Mouse (Mus musculus): ENCODE measurements around the gene Ankrd33b. TPM values are rescaled to one million over a fixed set of nuclear protein-coding genes. Genes with fewer than 3 reads are reported as not detected.
A peak's percentile ranks its signal among the peaks of the same experiment; 100 is the strongest.

The Ankrd33b gene
- 3.5 and 4.3 TPM in 2 replicates for polyA plus RNA-seq (2015; fragmentation: Nextera tagmentation; extraction: Ambion mirVana)

DNA sequence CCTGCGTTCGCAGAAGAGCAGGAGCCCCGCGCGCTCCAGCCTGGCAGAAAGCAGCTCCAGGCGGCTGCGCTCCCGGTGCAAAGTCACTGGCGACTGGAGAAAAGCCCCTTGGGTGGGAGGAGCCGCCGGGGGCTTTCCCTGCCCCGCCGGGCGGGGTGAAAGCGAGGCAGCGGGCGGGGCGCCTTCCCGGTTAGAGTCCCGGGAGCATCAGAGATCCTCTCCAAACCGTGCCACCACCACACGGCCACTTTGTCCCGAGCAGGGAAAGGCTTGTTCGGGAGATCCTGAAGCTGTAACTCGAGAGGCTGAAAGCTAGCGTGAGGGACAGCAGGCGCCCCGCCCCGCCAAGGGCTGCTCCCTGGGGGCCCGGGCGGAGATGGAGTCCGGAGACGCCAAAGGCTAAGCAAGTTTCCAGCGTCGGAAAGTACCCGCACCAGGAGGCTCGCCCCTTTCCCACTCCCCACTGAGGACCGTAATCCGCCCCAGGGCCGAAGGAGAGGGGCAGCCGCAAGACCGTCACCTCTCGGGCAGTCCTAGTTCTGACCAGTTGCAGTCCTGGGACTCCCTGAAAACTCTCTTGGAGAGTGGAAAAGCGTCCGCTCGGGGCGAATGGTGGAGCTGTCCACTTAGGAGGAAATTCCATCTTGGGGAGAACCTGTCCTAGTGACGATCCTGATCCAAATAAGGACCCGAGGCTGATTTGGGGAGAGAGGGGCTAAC lies at the start of gene Ankrd33b:
Ankrd33b (minus strand) TSS at position 246 of the 720 bp plus-strand sequence.
- H3K27ac ChIP-seq = peak within 1 kb of the TSS; percentile 58
- ATAC-seq (replicated peaks; ENCODE audit: insufficient number of reproducible peaks, insufficient read depth, low FRiP score, low read depth) = peak; percentile 41
- H3K9ac ChIP-seq = peak within 1 kb of the TSS; percentile 69
- whole genome bisulfite sequencing = under 1% methylated on average over 49 of the region's 49 CpGs
- no peaks in the 10 kb centered on the region for H3K9me3 ChIP-seq (replicated peaks)
- peak within 1 kb of the TSS; percentile 76 for H3K4me3 ChIP-seq
- H3K4me1 ChIP-seq (replicated peaks) = peaks cover 34% of the 10 kb centered on the region
- H3K27me3 ChIP-seq = peaks cover 23% of the 10 kb centered on the region
- H3K36me3 ChIP-seq = no peaks in the 10 kb centered on the region
- peak within 1 kb of the TSS; percentile 99 for H3K4me2 ChIP-seq

- no peak overlapping the region for H3K4me3 ChIP-seq
- H3K27ac ChIP-seq = no peak overlapping the region
- no peak overlapping the region for H3K4me2 ChIP-seq
- no peaks in the 10 kb centered on the region for H3K9me3 ChIP-seq (replicated peaks)
- H3K9ac ChIP-seq = no peak overlapping the region
- no peak for ATAC-seq (replicated peaks; ENCODE audit: insufficient number of reproducible peaks, insufficient read depth, low FRiP score, low read depth)
- H3K4me1 ChIP-seq (replicated peaks) = peaks cover 17% of the 10 kb centered on the region
- no peaks in the 10 kb centered on the region for H3K27me3 ChIP-seq
- H3K36me3 ChIP-seq = no peaks in the 10 kb centered on the region
- 52% methylated on average over 4 of the region's 4 CpGs for WGBS
Observed at GRCm38 (mm10) chr15:31415181-31415580, 47.7 kb upstream of the Ankrd33b start.

DNA sequence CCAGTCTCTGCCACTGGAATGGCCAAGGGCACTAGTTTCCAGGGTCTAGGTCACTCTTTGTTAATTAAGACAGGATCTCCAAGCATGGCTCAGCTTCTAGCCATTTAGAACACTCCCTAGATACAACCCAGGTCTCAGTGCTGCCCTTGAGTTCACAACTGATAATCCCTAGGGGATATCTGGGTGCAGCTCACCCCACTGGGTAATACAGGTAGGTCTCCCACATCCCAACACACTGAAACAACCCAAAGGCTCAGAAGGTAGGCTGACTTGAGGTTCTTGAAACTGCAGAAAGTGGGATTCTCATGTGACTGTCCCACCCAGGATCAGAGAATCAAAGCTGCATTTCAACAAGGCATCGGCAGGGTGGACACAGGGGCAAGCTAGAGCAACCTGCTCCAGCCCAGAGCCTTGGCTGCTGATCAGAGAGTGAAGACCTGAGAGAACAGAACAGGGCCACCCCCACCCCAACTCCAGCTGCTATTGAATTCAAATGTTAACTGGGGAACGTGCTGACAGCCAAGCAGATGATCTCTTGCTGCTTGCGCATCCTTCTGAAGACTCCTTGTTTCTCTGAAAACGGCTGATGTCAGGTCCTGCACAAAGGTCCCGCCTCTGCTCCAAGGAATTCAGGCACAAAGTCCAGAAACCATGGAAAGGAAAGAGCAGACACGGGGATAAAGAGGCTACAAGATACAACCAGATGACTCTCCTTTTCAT lies 46.8 kb upstream of the Ankrd33b start:
- no peaks in the 10 kb centered on the region for H3K9me3 ChIP-seq (replicated peaks)
- no peak overlapping the region for H3K27ac ChIP-seq
- no peak for ATAC-seq (replicated peaks; ENCODE audit: insufficient number of reproducible peaks, insufficient read depth, low FRiP score, low read depth)
- no peaks in the 10 kb centered on the region for H3K36me3 ChIP-seq
- 55% methylated on average over 6 of the region's 6 CpGs for WGBS
- H3K4me1 ChIP-seq (replicated peaks) = peaks cover 17% of the 10 kb centered on the region
- H3K4me3 ChIP-seq = no peak overlapping the region
- H3K9ac ChIP-seq = no peak overlapping the region
- H3K27me3 ChIP-seq = no peaks in the 10 kb centered on the region
- no peak overlapping the region for H3K4me2 ChIP-seq

- H3K27me3 ChIP-seq = no peaks in the 10 kb centered on the region
- WGBS = 83% methylated on average over 6 of the region's 6 CpGs
- no peaks in the 10 kb centered on the region for H3K36me3 ChIP-seq
Observed at GRCm38 (mm10) chr15:31413662-31414061, 46.1 kb upstream of the Ankrd33b start.

GRCm38 (mm10) chr15:31412933-31413332 lies 45.4 kb upstream of the Ankrd33b start:
- no peak overlapping the region for H3K4me2 ChIP-seq
- H3K4me1 ChIP-seq (replicated peaks) = peaks cover 8% of the 10 kb centered on the region
- 35% methylated on average over 3 of the region's 3 CpGs for WGBS
- no peak overlapping the region for H3K27ac ChIP-seq
- H3K9me3 ChIP-seq (replicated peaks) = no peaks in the 10 kb centered on the region
- no peaks in the 10 kb centered on the region for H3K27me3 ChIP-seq
- H3K36me3 ChIP-seq = no peaks in the 10 kb centered on the region
- no peak for ATAC-seq (replicated peaks; ENCODE audit: insufficient number of reproducible peaks, insufficient read depth, low FRiP score, low read depth)
- no peak overlapping the region for H3K9ac ChIP-seq
- H3K4me3 ChIP-seq = no peak overlapping the region

More at GRCm38 (mm10) chr15:31413662-31414061, 46.1 kb upstream of the Ankrd33b start:
- no peak for ATAC-seq (replicated peaks; ENCODE audit: insufficient number of reproducible peaks, insufficient read depth, low FRiP score, low read depth)
- Histone ChIP-seq H3K27ac (no peak overlapping the region), H3K9ac (no peak overlapping the region), H3K4me3 (no peak overlapping the region), H3K9me3 (replicated peaks) (no peaks in the 10 kb centered on the region), H3K4me2 (no peak overlapping the region), H3K4me1 (replicated peaks) (peaks cover 15% of the 10 kb centered on the region)

- peaks cover 6% of the 10 kb centered on the region; the same call in 1 of the 2 replicates for H3K4me1 ChIP-seq (replicated peaks)
- no peaks in the 10 kb centered on the region for H3K9me3 ChIP-seq (replicated peaks)
- no peak overlapping the region for H3K27ac ChIP-seq
- H3K27me3 ChIP-seq = no peaks in the 10 kb centered on the region
- H3K36me3 ChIP-seq = no peaks in the 10 kb centered on the region
- WGBS = 79% methylated on average over 6 of the region's 6 CpGs
- H3K4me3 ChIP-seq = no peak overlapping the region
- H3K9ac ChIP-seq = no peak overlapping the region
- no peak overlapping the region for H3K4me2 ChIP-seq
- no peak for ATAC-seq (replicated peaks; ENCODE audit: insufficient number of reproducible peaks, insufficient read depth, low FRiP score, low read depth)
Observed at GRCm38 (mm10) chr15:31412436-31412835, 44.9 kb upstream of the Ankrd33b start.

DNA sequence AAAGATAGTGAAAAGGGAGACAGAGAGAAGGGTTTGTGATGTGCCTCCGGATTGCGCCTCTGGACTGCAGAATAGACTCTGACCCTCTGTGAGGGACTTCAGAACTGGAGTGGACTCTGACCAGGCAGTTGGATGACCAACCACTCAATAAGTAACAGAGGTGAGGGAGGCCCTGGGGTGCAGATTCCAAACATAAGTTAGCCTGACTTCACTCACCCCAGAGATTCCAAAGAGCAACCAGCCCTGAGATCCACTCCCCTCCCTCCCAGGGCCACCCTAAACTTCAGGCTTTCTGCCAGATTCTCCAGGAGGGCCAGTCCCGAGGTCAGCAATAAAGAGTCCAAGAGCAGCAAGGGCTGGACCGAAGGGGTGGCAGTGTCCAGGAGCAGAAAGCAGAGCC lies 40.0 kb upstream of the Ankrd33b start:
- H3K4me1 ChIP-seq (replicated peaks) = peaks cover 4% of the 10 kb centered on the region; the same call in 1 of the 2 replicates
- no peaks in the 10 kb centered on the region for H3K9me3 ChIP-seq (replicated peaks)
- no peaks in the 10 kb centered on the region for H3K36me3 ChIP-seq
- no peaks in the 10 kb centered on the region for H3K27me3 ChIP-seq
- H3K9ac ChIP-seq = no peak overlapping the region
- no peak for ATAC-seq (replicated peaks; ENCODE audit: insufficient number of reproducible peaks, insufficient read depth, low FRiP score, low read depth)
- no peak overlapping the region for H3K4me3 ChIP-seq
- no peak overlapping the region for H3K27ac ChIP-seq
- WGBS = 60% methylated on average over 4 of the region's 4 CpGs
- no peak overlapping the region for H3K4me2 ChIP-seq

DNA sequence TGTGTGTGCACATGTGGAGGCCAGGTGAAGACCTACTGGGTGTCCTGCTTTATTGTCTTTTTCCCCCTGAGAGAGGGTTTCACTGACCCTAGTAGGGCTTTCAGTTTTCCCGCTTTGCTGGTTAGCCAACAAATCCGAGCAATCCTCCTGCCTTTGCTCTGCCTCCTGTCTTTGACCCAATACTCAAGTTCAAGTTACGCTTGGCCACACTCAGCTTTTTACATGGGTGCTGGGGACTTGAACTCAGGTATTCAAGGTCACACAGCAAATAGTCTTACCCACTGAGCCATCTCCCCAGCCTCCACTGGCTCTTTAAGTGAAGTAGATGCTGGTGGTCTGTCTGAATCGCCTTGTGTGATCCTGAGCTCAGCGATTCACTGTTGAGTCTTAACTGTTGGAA lies 39.4 kb upstream of the Ankrd33b start:
- WGBS = 85% methylated on average over 5 of the region's 5 CpGs
- ATAC-seq (replicated peaks; ENCODE audit: insufficient number of reproducible peaks, insufficient read depth, low FRiP score, low read depth) = no peak
- H3K36me3 ChIP-seq = no peaks in the 10 kb centered on the region
- no peaks in the 10 kb centered on the region for H3K9me3 ChIP-seq (replicated peaks)
- H3K4me2 ChIP-seq = no peak overlapping the region
- no peak overlapping the region for H3K9ac ChIP-seq
- peaks cover 4% of the 10 kb centered on the region; the same call in 1 of the 2 replicates for H3K4me1 ChIP-seq (replicated peaks)
- H3K27me3 ChIP-seq = no peaks in the 10 kb centered on the region
- H3K4me3 ChIP-seq = no peak overlapping the region
- H3K27ac ChIP-seq = no peak overlapping the region

- no peak overlapping the region for H3K4me3 ChIP-seq
- H3K9ac ChIP-seq = no peak overlapping the region
- peaks cover 8% of the 10 kb centered on the region; the same call in 1 of the 2 replicates for H3K4me1 ChIP-seq (replicated peaks)
- WGBS = 84% methylated on average over 8 of the region's 8 CpGs
- H3K4me2 ChIP-seq = no peak overlapping the region
- no peak for ATAC-seq (replicated peaks; ENCODE audit: insufficient number of reproducible peaks, insufficient read depth, low FRiP score, low read depth)
- H3K36me3 ChIP-seq = no peaks in the 10 kb centered on the region
- H3K9me3 ChIP-seq (replicated peaks) = no peaks in the 10 kb centered on the region
- no peaks in the 10 kb centered on the region for H3K27me3 ChIP-seq
- no peak overlapping the region for H3K27ac ChIP-seq
Observed at GRCm38 (mm10) chr15:31404346-31404745, 36.8 kb upstream of the Ankrd33b start.

- Histone ChIP-seq H3K36me3 (no peaks in the 10 kb centered on the region), H3K9me3 (replicated peaks) (no peaks in the 10 kb centered on the region), H3K27ac (no peak overlapping the region), H3K27me3 (no peaks in the 10 kb centered on the region), H3K4me1 (replicated peaks) (peaks cover 7% of the 10 kb centered on the region; the same call in 1 of the 2 replicates), H3K4me3 (no peak overlapping the region), H3K9ac (no peak overlapping the region), H3K4me2 (no peak overlapping the region)
- ATAC-seq (replicated peaks; ENCODE audit: insufficient number of reproducible peaks, insufficient read depth, low FRiP score, low read depth) = no peak
- 79% methylated on average over 12 of the region's 12 CpGs for WGBS
Observed at GRCm38 (mm10) chr15:31402200-31402892, 34.8 kb upstream of the Ankrd33b start.

GRCm38 (mm10) chr15:31400974-31401373 lies 33.4 kb upstream of the Ankrd33b start:
- Histone ChIP-seq H3K9ac (no peak overlapping the region), H3K27me3 (no peaks in the 10 kb centered on the region), H3K9me3 (replicated peaks) (no peaks in the 10 kb centered on the region), H3K4me1 (replicated peaks) (peaks cover 18% of the 10 kb centered on the region), H3K27ac (no peak overlapping the region), H3K36me3 (no peaks in the 10 kb centered on the region), H3K4me3 (no peak overlapping the region), H3K4me2 (no peak overlapping the region)
- ATAC-seq (replicated peaks; ENCODE audit: insufficient number of reproducible peaks, insufficient read depth, low FRiP score, low read depth) = no peak
- WGBS = 51% methylated on average over 3 of the region's 3 CpGs

Measured in heart, embryonic 15.5 days (tissue).